Mouse (Mus musculus) heart, postnatal 10 days (tissue): ENCODE results near the gene Babam1. TPM values are rescaled to one million over a fixed set of nuclear protein-coding genes. Genes with fewer than 3 reads are reported as not detected.
A peak's percentile ranks its signal among the peaks of the same experiment; 100 is the strongest.

Experiments used
- DNase-seq, 2 experiments: peaks; one replicate each; pipeline ENCODE4 v3.0.0; 2021
- intact Hi-C: fragments of 180-260 bp; cut with DNase I; formaldehyde crosslinking; loops from one replicate; pipeline ENCODE4 v1.15.1; 2025
- total RNA-seq, 2 experiments: library from RNA; stranded (reverse); gene quantifications; 2 replicates each; pipeline ENCODE4 v1.2.3; 2021

Gene Babam1
- 10 to 100 TPM; 65.1 to 65.7 TPM for total RNA-seq

- intact Hi-C loops, result no loop called here
- peak; percentile 95 for DNase-seq
These were observed at the start of gene Babam1 for GRCm38 (mm10) chr8:71396639-71397305. TSS of gene Babam1 (plus strand) at chr8:71396861.

- peak in 1 of 2 experiments; percentile 19 for DNase-seq
- intact Hi-C loops, result no loop called here
These were observed 45.5 kb upstream of the Babam1 start for GRCm38 (mm10) chr8:71351117-71351516.

- intact Hi-C loops, result no loop called here
- DNase-seq, result no peak
These were observed 45.1 kb upstream of the Babam1 start for GRCm38 (mm10) chr8:71351520-71351919.

GRCm38 (mm10) chr8:71358026-71358425, 38.6 kb upstream of the Babam1 start:
- intact Hi-C loops, result no loop called here
- no peak for DNase-seq

- intact Hi-C loops, result no loop called here
These were observed 29.7 kb upstream of the Babam1 start, which contains the start of gene Use1 for GRCm38 (mm10) chr8:71366771-71367528. TSS of gene Use1 (plus strand) at chr8:71366848.

GRCm38 (mm10) chr8:71367529-71368176, 29.0 kb upstream of the Babam1 start:
- intact Hi-C loops, result no loop called here
- no peak for DNase-seq

More at GRCm38 (mm10) chr8:71366771-71367528, 29.7 kb upstream of the Babam1 start, which contains the start of gene Use1:
- DNase-seq, result peak; percentile 95 to 96

- no peak for DNase-seq
- intact Hi-C loops, result no loop called here
These were observed 28.3 kb upstream of the Babam1 start for GRCm38 (mm10) chr8:71368366-71368765.

GRCm38 (mm10) chr8:71369040-71369718, 27.5 kb upstream of the Babam1 start:
- intact Hi-C loops, result no loop called here
- DNase-seq, result no peak

- intact Hi-C loops, result loop anchor here (5.0 kb wide), 1 partner anchor 37 kb away; the partner anchor contains the start of gene Ankle1
- DNase-seq, result no peak
These were observed 25.9 kb upstream of the Babam1 start for GRCm38 (mm10) chr8:71370711-71371235.

- DNase-seq, result peak; percentile 97
- intact Hi-C loops, result loop anchor here (5.0 kb wide), 1 partner anchor 36 kb away; the partner anchor contains the start of gene Ankle1
These were observed 25.3 kb upstream of the Babam1 start, which contains the start of gene Ocel1 for GRCm38 (mm10) chr8:71371236-71371848. TSS of gene Ocel1 (plus strand) at chr8:71371298.

GRCm38 (mm10) chr8:71372427-71372826, 24.2 kb upstream of the Babam1 start:
- DNase-seq, result no peak
- intact Hi-C loops, result loop anchor here (5.0 kb wide), 1 partner anchor 35 kb away; the partner anchor contains the start of gene Ankle1

GRCm38 (mm10) chr8:71373000-71373399, 23.7 kb upstream of the Babam1 start:
- intact Hi-C loops, result loop anchor here (5.0 kb wide), 1 partner anchor 34 kb away; the partner anchor contains the start of gene Ankle1
- no peak for DNase-seq

GRCm38 (mm10) chr8:71374616-71375206, 21.9 kb upstream of the Babam1 start:
- intact Hi-C loops, result loop anchor here (5.0 kb wide), 1 partner anchor 33 kb away; the partner anchor contains the start of gene Ankle1

GRCm38 (mm10) chr8:71375581-71376422, 20.9 kb upstream of the Babam1 start:
- DNase-seq, result peak; percentile 58 to 65
- intact Hi-C loops, result no loop called here

More at GRCm38 (mm10) chr8:71374616-71375206, 21.9 kb upstream of the Babam1 start:
- DNase-seq, result no peak

GRCm38 (mm10) chr8:71376423-71377030, 20.1 kb upstream of the Babam1 start:
- no peak for DNase-seq
- intact Hi-C loops, result no loop called here

GRCm38 (mm10) chr8:71379008-71379407, 17.7 kb upstream of the Babam1 start:
- no peak for DNase-seq
- intact Hi-C loops, result no loop called here

- intact Hi-C loops, result no loop called here
- DNase-seq, result no peak
These were observed 17.1 kb upstream of the Babam1 start for GRCm38 (mm10) chr8:71379512-71380075.
